Mouse (Mus musculus) brain, embryonic 14.5 days (tissue): Measurements from ENCODE around the gene Lrrc18.

Experiments used
- CTCF ChIP-seq: fragments of 200-500 bp; IDR thresholded peaks from 2 replicates; pipeline ENCODE4 v1.5.1; 2012; ENCODE audit warnings: inconsistent platforms, mild to moderate bottlenecking, moderate library complexity, borderline replicate concordance; ENCODE audit not compliant: insufficient read depth, insufficient read length; ENCODE audit errors: extremely low read depth
- POLR2A ChIP-seq: fragments of 200-500 bp; IDR thresholded peaks from 2 replicates; pipeline ENCODE4 v1.6.1; 2012; ENCODE audit warnings: mild to moderate bottlenecking, inconsistent platforms, borderline replicate concordance; ENCODE audit not compliant: poor library complexity, insufficient read depth, insufficient read length, severe bottlenecking; ENCODE audit errors: extremely low read depth

DNA sequence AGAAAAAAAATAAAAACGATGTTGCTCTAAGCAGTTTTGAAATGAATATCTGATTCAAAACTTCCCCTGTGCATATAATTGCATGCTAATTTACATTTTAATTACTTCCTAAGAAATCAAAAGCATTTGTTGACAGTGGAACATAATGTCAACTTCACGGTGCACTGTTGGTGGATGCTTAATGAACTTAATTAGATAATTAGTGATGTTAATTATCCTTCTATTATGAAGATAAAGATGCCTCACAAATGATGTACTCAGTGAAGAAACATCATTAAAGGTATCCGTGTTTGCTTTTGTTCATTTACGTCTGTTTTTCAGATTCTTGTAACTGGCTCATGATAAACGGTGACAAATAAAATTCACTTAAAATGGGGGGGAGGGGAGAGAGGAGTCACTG lies 71.8 kb downstream of the Lrrc18 start:
- TF ChIP-seq POLR2A, result no peak
- TF ChIP-seq CTCF, result no peak
